Mouse (Mus musculus) liver, adult 2 months (tissue): ENCODE measurements around the gene Grb2. TPM values are rescaled to one million over a fixed set of nuclear protein-coding genes. Genes with fewer than 3 reads are reported as not detected.

Experiments used
- DNase-seq: peaks from one replicate; pipeline ENCODE4 v3.0.0-alpha.2; 2011; ENCODE audit warnings: low read depth, low spot score; ENCODE audit errors: extremely low read depth
- H3K27ac ChIP-seq: fragments of 200-500 bp; replicated peaks from 2 replicates; pipeline ENCODE4 v1.5.1; 2012; ENCODE audit warnings: low read depth, mild to moderate bottlenecking, control low read depth, inconsistent platforms, low read length; ENCODE audit not compliant: insufficient read depth
- H3K27me3 ChIP-seq: fragments of 200-500 bp; 2 replicates; pipeline ENCODE4 v1.6.1; 2012; ENCODE audit warnings: mild to moderate bottlenecking, moderate library complexity, low read length, inconsistent platforms; ENCODE audit not compliant: control insufficient read depth, insufficient read depth
- H3K36me3 ChIP-seq: fragments of 200-500 bp; 2 replicates; pipeline ENCODE4 v1.6.1; 2012; ENCODE audit warnings: low read length, inconsistent platforms; ENCODE audit not compliant: control insufficient read depth, insufficient read depth
- H3K4me1 ChIP-seq: fragments of 200-500 bp; 2 replicates; pipeline ENCODE4 v1.6.1; 2011; ENCODE audit warnings: low read length; ENCODE audit not compliant: control insufficient read depth, insufficient read depth
- H3K4me3 ChIP-seq: fragments of 200-500 bp; 2 replicates; pipeline ENCODE4 v1.5.1; 2011; ENCODE audit warnings: low read depth, mild to moderate bottlenecking, control low read depth, low read length, moderate library complexity; ENCODE audit not compliant: insufficient read depth
- H3K79me2 ChIP-seq: fragments of 200-500 bp; 2 replicates; pipeline ENCODE4 v1.6.1; 2012; ENCODE audit warnings: inconsistent platforms, mild to moderate bottlenecking, low read length, moderate library complexity; ENCODE audit not compliant: control insufficient read depth, insufficient read depth
- H3K9ac ChIP-seq: fragments of 200-500 bp; 2 replicates; pipeline ENCODE4 v1.6.1; 2012; ENCODE audit warnings: low read depth, mild to moderate bottlenecking, control low read depth, inconsistent platforms, low read length
- CTCF ChIP-seq: fragments of 200-500 bp; IDR thresholded peaks from 2 replicates; pipeline ENCODE4 v1.5.1; 2011; ENCODE audit warnings: low read depth, low read length, control low read depth
- POLR2A ChIP-seq: fragments of 200-500 bp; IDR thresholded peaks from 2 replicates; pipeline ENCODE4 v1.6.1; 2011; ENCODE audit warnings: low read length, control low read depth; ENCODE audit not compliant: insufficient read depth; ENCODE audit errors: extremely low read depth
- WGBS: fragments of 180-500 bp; shearing (Covaris S2); methylation state at CpG from one replicate; pipeline ENCODE4 v1.1.7; 2018; 5-methylcytosine and 5-hydroxymethylcytosine counted together
- polyA plus RNA-seq: library from polyadenylated mRNA; depleted of rRNA; stranded (reverse); fragments of >200 nt; gene quantifications from 2 replicates; pipeline ENCODE4 v1.2.3, GENCODE M21; 2012
- total RNA-seq: library from RNA; depleted of rRNA; stranded (reverse); fragments of >200 nt; gene quantifications from 2 replicates; pipeline ENCODE4 v1.2.3, GENCODE M21; 2014

Gene Grb2
- total and polyA plus RNA-seq, 2 experiments = 14.7 to 27.7 TPM

DNA sequence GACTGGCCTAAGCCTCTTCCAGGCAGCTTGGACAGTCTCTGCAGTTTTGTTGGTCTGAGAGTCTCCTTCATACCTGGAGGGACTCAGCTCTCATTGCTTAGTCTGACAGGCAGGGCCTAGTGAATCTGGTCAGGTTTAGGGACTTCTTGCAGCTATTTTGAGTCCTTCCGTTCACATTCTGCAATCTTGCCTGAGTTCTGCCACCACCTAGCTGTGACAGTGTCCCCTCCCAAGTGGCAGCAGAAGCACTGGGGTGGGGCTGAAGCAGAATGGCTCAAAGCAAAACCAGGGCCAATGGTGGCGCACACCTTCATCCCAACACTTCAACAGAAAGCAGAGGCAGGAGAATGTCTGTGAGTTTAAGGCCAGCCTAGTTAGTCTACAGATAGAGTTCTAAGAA is 2.8 kb downstream of the Grb2 start:
- Histone ChIP-seq H3K36me3 (no peaks in the 10 kb centered on the region), H3K79me2 (peaks cover 51% of the 10 kb centered on the region), H3K27me3 (no peaks in the 10 kb centered on the region), H3K4me3 (no peak overlapping the region), H3K4me1 (peaks cover 11% of the 10 kb centered on the region), H3K9ac (no peak overlapping the region), H3K27ac (0 out of 2 replicates have a peak overlapping the region, but pooled peaks have one; percentile 14)
- no peak for TF ChIP-seq POLR2A
- peak; percentile 33; the same call in 1 of the 2 replicates for TF ChIP-seq CTCF
- DNase-seq = no peak
- WGBS = 53% methylated on average over 2 of the region's 2 CpGs

DNA sequence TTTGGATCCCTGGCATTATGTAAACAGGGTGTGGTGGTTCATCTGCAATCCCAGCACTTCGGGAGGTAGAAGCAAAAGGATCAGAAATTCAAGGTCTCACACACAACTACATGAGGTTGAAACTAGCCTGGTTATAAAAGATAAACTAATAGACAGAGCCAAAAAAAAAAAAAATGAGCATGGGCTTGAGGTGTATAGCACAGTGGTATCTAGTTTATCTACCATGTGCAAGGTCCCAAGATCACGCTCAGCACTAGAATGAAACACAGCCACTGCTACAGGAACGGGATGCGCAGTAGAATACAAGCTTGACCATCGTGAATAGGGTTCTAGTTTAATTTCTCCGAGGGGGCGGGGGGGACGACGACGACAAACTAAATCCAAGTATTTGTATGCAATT is 3.7 kb downstream of the Grb2 start:
- Histone ChIP-seq H3K27ac (no peak overlapping the region), H3K27me3 (no peaks in the 10 kb centered on the region), H3K36me3 (no peaks in the 10 kb centered on the region), H3K4me3 (no peak overlapping the region), H3K4me1 (peaks cover 17% of the 10 kb centered on the region), H3K9ac (no peak overlapping the region), H3K79me2 (peaks cover 60% of the 10 kb centered on the region)
- 83% methylated on average over 10 of the region's 10 CpGs for WGBS
- no peak for DNase-seq
- no peak for TF ChIP-seq POLR2A
- TF ChIP-seq CTCF = no peak

DNA sequence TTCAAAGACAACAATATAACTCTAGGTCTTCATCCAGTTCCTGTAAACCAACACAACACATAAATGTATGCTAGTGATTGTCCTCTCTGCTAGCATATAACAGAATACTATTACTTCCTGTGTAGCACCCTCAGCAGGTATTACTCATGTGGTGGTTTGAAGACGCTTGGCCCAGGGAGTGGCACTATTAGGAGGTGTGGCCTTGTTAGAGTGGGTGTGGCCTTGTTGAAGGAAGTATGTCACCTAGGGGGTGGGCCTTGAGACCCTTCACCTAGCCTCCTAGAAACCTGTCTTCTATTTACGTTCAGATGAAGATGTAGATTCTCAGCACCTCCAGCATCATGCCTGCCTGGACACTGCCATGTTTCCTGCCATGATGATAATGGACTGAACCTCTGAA is 4.9 kb downstream of the Grb2 start:
- no peaks in the 10 kb centered on the region for H3K36me3 ChIP-seq
- H3K4me3 ChIP-seq = no peak overlapping the region
- H3K27ac ChIP-seq = no peak overlapping the region
- TF ChIP-seq POLR2A = no peak
- no peak for TF ChIP-seq CTCF
- WGBS = 95% methylated on average over 2 of the region's 2 CpGs
- DNase-seq = no peak
- peaks cover 22% of the 10 kb centered on the region for H3K4me1 ChIP-seq
- no peaks in the 10 kb centered on the region for H3K27me3 ChIP-seq
- H3K9ac ChIP-seq = no peak overlapping the region
- peaks cover 67% of the 10 kb centered on the region for H3K79me2 ChIP-seq

DNA sequence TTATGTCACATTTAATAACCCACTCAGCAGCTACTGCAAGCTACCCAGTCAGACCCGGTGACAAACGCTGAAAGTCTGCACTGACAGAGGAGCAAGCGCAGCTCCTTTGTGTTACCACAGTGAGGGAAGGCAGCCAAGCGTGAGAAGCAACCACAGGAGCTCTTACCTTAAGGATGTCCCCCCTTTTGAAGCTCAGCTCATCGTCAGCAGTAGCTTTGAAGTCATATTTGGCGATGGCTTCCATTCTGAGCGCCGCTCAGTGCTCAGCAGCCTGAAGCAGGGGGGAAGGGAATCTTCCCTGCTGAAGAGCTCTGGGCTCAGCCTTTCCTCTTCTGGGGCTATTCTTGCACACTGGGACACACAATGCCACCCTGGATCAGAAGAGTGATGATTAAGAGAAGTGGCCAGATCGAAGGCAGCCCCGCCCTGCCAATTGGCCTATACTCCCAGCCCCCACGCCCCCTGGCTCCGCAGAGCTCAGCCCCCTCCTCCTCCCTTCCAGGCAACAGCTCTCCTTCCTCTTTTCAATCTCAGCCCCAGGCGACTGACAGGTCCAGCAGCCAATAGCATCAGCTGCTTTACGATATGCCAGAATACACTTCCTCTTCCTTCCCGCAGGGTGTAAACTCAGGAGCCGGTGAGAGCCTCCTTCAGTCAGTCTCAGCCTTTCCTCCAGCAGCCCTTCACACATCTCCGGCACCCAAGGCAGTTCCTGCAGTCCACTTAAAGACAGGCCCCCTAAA is 9.2 kb downstream of the Grb2 start:
- Histone ChIP-seq H3K4me3 (peak overlapping the region; percentile 57), H3K79me2 (peaks cover 49% of the 10 kb centered on the region), H3K4me1 (peaks cover 41% of the 10 kb centered on the region), H3K27me3 (no peaks in the 10 kb centered on the region), H3K27ac (peak overlapping the region; percentile 27), H3K36me3 (no peaks in the 10 kb centered on the region), H3K9ac (peak overlapping the region; percentile 53)
- TF ChIP-seq POLR2A (no peak), CTCF (no peak)
- peak; percentile 56 for DNase-seq
- 22% methylated on average over 17 of the region's 17 CpGs for WGBS

DNA sequence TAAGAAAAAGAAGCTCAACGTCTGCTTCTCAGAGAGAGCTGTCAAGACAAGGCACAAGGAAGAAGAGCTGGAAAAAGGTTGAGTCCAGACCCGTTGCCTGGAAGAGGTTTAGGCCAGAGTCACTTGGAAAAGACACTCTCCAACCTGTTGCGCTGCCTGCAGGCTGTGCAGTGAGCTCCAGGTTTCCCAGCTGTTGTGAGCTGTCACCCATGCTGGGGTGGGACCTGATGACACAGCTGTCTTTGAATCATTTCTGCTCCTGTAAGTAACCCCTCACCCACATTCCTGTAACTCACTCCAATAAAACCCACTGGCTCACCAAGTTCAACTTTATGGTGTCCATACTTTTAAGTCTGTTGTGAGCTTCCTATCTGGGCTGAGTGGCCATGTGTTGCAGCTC is 10.7 kb downstream of the Grb2 start:
- Histone ChIP-seq H3K27ac (peak overlapping the region; percentile 88), H3K79me2 (peaks cover 43% of the 10 kb centered on the region; the same call in 1 of the 2 replicates), H3K36me3 (no peaks in the 10 kb centered on the region), H3K27me3 (no peaks in the 10 kb centered on the region), H3K9ac (no peak overlapping the region), H3K4me3 (no peak overlapping the region), H3K4me1 (peaks cover 50% of the 10 kb centered on the region)
- 77% methylated on average over 3 of the region's 3 CpGs for WGBS
- TF ChIP-seq POLR2A = no peak
- no peak for TF ChIP-seq CTCF
- DNase-seq = no peak

DNA sequence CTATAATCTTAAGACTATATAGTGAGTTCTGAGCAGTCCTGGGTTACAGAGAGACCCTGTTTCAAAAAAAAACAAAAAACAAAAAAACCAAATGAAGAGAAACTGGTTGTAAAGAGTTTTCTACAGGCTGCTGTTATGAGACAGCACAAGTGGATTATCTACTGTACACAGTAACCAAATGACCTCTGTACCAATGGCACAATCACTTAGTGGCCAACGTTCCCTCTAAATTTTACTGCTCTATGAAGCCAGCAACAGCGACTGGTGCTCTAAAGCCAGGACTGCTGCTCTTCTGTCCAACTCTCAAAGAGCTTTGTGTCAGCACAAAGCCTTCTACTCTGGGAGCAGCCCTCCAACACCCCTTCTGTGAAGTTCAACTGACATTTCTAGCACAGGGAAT is 11.3 kb downstream of the Grb2 start:
- no peaks in the 10 kb centered on the region for H3K36me3 ChIP-seq
- peak; percentile 96 for DNase-seq
- peaks cover 38% of the 10 kb centered on the region; the same call in 1 of the 2 replicates for H3K79me2 ChIP-seq
- H3K27me3 ChIP-seq = no peaks in the 10 kb centered on the region
- no peak for TF ChIP-seq POLR2A
- TF ChIP-seq CTCF = no peak
- H3K4me1 ChIP-seq = peaks cover 53% of the 10 kb centered on the region
- WGBS = 7% methylated on average over 2 of the region's 2 CpGs
- H3K4me3 ChIP-seq = no peak overlapping the region
- peak overlapping the region; percentile 88 for H3K27ac ChIP-seq
- H3K9ac ChIP-seq = peak overlapping the region; percentile 18; the same call in 1 of the 2 replicates
